Mouse (Mus musculus): ENCODE measurements at regions not wholly inside any gene's neighbourhood (a gene's known extent, or its start where the extent isn't known, plus 50 kb on each side); places are given as distances from the start of the nearest gene placed in this dataset.

GRCm38 (mm10) chr15:67391918-67392317 lies 891.2 kb upstream of the Lrrc6 start:
- in situ Hi-C loops (cut with MboI), result no loop called here

DNA sequence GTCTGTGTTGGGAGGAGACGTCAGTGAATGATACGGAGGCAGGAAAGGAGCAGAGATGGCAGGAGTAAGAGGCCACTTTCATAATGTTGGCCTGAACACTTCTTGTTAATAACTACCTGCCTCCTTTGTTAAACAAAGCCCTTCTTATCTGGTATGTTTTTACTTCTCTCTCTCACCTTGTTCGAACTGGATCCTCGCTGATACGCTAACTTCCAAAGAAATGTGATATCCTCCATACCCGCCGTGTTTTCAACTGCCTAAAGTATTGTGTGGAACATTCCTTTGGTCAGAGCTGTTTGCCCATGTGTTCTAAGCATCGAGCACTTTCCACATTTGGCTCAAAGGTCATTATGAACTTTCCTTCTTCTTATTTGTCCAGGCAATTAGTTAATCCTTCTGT lies 887.8 kb upstream of the Lrrc6 start:
- in situ Hi-C loops (cut with MboI), result no loop called here

DNA sequence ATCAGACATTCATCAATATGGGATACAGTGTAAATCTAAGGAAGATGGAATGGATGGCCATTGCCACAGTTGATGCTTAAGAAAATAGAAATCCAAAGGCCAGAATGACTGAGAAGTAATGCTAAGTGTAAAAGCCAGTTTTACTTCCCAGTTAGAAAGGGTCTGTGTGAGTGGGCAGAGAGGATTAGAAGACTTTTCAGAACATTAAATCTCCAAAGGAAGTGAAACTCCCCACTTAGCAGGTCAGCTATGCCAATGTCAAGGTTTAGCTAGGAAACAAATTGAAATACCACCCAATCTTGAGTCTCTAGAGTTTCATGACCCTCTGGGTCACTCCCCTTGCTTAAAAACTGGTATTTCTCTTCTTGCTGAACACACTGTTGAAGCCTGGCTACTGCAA lies 886.2 kb upstream of the Lrrc6 start:
- in situ Hi-C loops (cut with MboI), result no loop called here

- in situ Hi-C loops (cut with MboI), result no loop called here
These were observed 872.9 kb upstream of the Lrrc6 start for GRCm38 (mm10) chr15:67373599-67373998.

- in situ Hi-C loops (cut with MboI), result no loop called here
These were observed 872.3 kb upstream of the Lrrc6 start for GRCm38 (mm10) chr15:67373030-67373429.

DNA sequence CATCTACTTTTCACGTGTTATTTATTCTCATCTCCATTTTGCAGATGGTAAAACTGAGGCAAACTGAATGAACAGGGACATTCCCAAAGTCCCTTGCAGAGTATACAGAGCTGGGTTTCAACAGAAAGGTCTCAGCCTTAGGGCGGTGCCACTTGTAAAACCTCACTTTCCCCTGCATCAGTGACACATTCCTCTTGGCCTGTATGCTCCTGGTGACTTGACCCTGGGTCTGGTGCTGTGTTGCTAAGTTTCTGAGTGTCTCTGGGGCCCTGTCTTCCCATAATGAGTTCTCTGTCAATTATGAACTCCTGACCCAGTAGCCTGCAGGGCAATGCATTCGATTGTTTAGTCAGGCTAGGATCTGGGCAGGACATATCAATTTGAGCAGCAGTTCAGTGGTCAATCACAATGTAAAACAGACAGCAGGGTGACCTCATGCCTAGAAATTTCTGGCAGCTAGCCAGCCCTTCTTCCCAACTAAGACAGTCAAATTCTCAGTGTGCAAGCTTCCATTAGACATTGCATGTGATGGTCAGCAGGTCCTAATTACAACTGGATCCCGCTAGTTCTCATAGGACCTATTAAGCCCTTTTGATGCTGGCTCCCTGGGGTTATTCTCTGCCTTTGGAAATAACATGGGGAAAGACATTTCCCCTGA lies 863.5 kb upstream of the Lrrc6 start:
- in situ Hi-C loops (cut with MboI), result no loop called here

GRCm38 (mm10) chr15:67361012-67361571 lies 860.4 kb upstream of the Lrrc6 start:
- in situ Hi-C loops (cut with MboI), result no loop called here

DNA sequence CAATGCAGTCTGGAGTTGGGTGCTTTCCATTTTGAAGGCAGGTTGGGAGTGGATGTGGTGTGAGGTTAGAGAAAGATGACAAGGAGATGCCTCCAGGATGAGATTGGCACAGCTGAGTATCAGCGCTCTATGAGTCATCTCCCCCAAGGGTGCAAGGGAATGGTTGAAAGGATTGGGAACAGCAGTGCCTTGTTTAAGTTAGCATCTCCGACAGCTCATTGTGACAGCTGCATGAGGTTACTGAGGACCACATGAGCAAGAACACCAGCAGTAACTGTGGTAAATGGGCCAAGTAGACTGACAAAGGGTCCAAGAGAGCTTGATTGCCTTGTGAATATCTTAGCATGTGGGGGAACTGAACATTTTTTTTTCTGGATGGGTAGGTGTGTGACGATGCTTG lies 857.2 kb upstream of the Lrrc6 start:
- in situ Hi-C loops (cut with MboI), result no loop called here

DNA sequence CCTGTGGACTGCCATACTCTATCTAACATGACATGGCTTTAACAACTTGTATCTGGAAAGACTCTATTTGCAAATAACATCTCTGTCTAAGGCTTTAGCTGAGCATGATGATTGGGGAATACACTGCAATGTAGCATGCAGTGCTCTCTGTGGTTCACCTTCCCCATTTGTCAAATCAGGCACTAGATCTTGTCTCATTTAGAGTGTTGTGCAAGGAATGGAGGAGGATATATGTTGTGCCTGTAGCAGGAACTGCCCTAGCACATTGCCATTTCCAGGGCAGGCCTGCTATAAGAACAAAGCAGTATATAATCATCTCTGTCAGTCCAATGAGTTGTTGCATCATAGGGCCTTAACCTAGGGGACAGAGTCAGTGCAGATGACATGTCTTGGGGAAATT lies 854.6 kb upstream of the Lrrc6 start:
- in situ Hi-C loops (cut with MboI), result no loop called here

- in situ Hi-C loops (cut with MboI), result no loop called here
These were observed 854.0 kb upstream of the Lrrc6 start for GRCm38 (mm10) chr15:67354598-67355159.

- in situ Hi-C loops (cut with MboI), result no loop called here
These were observed 848.8 kb upstream of the Lrrc6 start for GRCm38 (mm10) chr15:67349501-67349900.

DNA sequence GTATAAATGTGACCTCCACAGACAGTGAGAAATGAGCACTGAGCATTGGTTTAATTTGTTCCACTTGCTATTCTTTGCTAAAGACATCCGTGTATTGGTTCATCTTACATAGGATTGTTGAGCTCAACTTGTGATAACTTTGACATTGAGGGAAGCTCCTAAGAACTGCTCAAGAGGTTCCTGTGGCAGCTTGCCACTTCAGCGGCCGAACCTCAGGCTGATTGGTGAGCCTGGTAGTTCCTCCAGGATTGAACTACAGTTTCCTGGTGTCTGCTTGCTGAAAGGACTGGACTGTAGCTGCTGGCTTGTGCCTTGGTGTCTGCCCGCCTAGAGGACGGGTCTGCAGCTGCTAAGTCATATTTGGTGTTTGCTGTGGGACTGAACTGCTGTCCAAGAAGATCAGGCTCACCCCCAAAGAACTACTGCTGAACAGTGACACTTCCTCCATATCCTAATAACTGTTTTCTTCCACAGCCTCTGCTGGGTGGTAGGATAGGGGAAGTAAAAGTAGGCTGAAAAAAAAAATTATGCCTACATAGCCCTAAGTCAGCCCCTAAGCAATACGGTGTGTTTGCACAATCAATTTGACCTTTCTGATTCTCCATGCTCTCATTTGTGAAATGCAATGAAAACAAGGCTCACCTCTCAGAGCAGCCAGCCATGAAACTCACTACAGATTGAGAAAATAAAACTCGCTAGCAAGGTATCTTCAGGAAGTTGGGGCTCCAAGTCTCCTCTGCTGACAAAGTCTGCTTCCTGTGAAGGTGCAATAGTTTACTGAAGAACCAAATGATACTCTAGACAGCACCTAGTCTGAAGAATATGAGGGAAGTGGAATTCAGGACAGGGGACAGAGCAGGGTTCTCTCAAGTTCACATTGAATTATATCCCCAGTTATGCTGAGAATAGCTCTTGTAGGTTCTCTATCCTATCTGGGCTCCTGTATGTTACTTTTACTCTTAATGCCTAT lies 844.8 kb upstream of the Lrrc6 start:
- in situ Hi-C loops (cut with MboI), result no loop called here

DNA sequence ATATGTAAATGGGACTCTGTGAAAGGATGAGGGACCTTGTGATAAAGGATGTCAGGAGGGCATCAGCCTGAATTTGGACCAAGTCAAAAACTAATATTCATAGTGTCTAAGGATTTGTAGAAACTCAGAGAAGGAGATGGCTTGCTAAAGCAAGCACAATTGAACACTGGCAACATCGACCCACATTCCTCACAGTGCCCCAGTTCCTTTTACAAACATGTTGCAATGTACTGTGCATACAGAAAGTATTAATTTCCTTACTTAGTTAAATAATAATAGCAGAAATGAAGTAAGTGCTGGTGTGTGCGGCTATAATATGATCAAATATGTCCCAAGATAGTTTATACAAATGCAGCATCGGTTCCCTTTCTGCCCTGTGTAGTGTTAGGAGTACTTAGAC lies 841.3 kb upstream of the Lrrc6 start:
- in situ Hi-C loops (cut with MboI), result no loop called here

DNA sequence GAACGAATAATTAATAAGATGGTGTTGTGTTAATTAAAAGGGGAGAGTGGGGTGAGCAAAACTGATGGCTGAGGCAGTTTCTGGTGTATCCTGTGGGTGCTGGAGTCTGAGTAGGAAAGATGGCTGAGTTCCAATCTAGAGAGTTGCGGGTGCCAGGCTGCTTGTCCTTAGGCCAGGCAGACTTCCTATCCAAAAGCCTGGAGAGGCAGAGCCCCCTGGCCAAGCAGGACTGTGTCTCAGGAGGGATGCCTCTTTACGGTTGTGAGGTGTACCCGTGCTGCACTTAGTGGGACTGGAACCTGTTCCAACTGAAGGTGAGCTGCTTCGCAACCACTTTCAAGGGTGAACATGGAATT lies 836.3 kb upstream of the Lrrc6 start:
- in situ Hi-C loops (cut with MboI), result no loop called here

- in situ Hi-C loops (cut with MboI), result no loop called here
These were observed 835.8 kb upstream of the Lrrc6 start for GRCm38 (mm10) chr15:67336294-67337039.

DNA sequence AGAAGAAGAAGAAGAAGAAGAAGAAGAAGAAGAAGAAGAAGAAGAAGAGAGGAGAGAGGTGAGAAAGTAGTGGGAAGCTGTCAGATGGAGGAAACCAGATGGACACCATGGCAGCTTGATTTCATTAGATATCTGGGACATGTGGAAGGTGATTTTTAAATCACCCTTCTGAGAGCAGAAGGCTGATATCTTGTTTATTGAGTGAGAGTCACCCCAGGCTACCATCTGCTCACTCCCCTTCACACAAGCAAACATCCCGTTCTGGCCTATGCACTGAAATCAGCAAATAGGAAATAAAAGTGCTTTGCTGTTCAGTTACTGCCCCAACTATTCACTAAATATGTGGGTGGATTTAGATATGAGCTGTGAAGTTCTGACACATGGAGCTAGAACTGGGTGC lies 831.8 kb upstream of the Lrrc6 start:
- in situ Hi-C loops (cut with MboI), result no loop called here

DNA sequence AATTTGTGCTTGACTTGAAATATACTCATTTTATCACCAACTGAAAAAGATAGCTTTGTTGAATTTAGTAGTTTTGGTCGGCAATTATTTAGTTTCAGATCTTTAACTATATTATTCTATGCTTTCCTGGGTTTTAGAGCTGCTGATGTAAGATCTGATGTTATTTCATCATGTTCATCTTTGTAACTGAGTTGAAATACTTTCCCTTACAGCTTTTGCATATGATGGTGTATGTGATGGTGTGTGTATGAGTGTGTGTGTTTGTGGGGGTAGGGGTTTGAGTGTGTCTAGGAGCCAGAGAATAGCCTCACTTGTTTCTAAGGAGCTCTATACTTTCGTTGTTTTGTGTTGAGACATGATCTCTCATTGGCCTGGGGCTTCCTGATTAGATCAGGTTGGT lies 819.6 kb upstream of the Lrrc6 start:
- in situ Hi-C loops (cut with MboI), result no loop called here

DNA sequence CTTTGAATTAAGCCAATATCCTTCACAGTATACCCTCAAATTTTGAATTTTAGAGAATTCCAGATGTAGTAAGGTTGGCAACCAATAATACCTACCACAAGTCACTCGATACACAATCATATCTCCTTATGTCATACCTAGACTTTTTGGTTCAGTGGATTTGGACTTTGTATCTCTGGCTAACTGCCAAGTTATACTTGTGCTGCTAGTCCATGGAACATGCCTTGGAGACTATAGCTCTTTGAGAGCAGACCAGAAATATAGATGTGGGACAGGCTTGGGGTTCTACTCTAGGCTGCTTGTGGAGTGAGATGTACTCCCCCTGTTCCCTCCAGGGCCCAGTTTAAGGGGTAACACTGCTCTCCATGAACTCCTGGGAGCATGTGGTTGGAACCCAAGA lies 814.5 kb upstream of the Lrrc6 start:
- in situ Hi-C loops (cut with MboI), result no loop called here

DNA sequence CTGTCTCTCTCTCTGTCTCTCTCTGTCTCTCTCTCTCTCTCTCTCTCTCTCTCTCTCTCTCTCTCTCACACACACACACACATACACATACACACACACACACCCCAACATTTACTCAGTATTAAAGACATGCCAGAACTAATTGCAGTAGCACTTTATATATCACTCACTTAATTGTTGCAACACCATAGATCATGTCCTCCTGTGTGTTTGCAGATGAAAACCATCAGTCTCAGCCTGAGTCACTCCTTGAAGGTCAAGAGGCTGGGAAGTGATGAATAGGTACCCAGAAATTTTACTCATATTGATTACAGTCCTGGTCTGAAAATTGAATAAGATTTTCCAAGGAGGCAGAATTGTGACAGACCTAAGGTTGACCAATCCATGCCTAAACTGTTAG lies 812.9 kb upstream of the Lrrc6 start:
- in situ Hi-C loops (cut with MboI), result no loop called here

- in situ Hi-C loops (cut with MboI), result no loop called here
These were observed 805.0 kb upstream of the Lrrc6 start for GRCm38 (mm10) chr15:67305681-67306080.

GRCm38 (mm10) chr15:67303804-67304203 lies 803.1 kb upstream of the Lrrc6 start:
- in situ Hi-C loops (cut with MboI), result no loop called here

DNA sequence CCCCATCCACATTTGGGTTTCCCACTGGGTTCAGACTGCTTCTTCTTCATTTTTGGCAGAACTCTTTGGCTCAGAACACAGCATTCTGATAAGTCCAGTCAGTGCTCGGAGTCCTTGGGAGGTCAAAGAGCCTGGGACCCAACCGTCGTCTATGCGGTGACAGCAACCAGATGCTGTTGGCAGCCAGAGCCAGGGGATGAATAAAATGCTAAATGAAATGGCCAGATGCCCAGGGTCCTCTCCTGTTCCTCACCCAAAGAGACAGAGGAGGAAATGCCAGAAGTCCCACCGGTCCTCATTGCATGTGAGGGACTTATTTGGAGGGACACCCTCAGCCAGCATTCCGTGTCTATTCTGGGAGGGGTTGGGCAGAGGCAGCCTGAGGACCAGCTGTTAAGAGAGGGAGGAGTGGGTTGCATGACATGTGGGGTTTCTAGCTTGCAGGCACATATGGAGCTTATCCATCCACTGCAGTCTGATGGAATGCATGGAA lies 801.2 kb upstream of the Lrrc6 start:
- in situ Hi-C loops (cut with MboI), result no loop called here

Data from mature B cell (primary cell).